Mouse (Mus musculus) forebrain, embryonic 12.5 days (tissue): Measurements from ENCODE around the gene Gapdh. TPM values are rescaled to one million over a fixed set of nuclear protein-coding genes. Genes with fewer than 3 reads are reported as not detected.

Experiments used
- ATAC-seq: fragments of 200-750 bp; cut with Nextera tagmentation; 2 replicates; pipeline ENCODE4 v1.8.0; 2017; ENCODE audit warnings: moderate TSS enrichment; ENCODE audit not compliant: low FRiP score
- H3K27ac ChIP-seq: fragments of 300-500 bp; sonication (generic); 2 replicates; pipeline ENCODE4 v1.5.1; 2016; ENCODE audit warnings: mild to moderate bottlenecking
- H3K27me3 ChIP-seq: fragments of 300-500 bp; sonication (generic); 2 replicates; pipeline ENCODE4 v1.6.1; 2016; ENCODE audit warnings: mild to moderate bottlenecking
- H3K36me3 ChIP-seq: fragments of 300-500 bp; sonication (generic); replicated peaks from 2 replicates; pipeline ENCODE4 v1.6.1; 2016; ENCODE audit warnings: mild to moderate bottlenecking
- H3K4me1 ChIP-seq: fragments of 300-500 bp; sonication (generic); 2 replicates; pipeline ENCODE4 v1.6.1; 2016
- H3K4me2 ChIP-seq: fragments of 300-500 bp; sonication (generic); 2 replicates; pipeline ENCODE4 v1.6.1; 2016; ENCODE audit warnings: mild to moderate bottlenecking, moderate library complexity
- H3K4me3 ChIP-seq: fragments of 300-500 bp; sonication (generic); replicated peaks from 2 replicates; pipeline ENCODE4 v1.5.1; 2016; ENCODE audit warnings: mild to moderate bottlenecking
- H3K9ac ChIP-seq: fragments of 300-500 bp; sonication (generic); 2 replicates; pipeline ENCODE4 v1.6.1; 2016; ENCODE audit warnings: mild to moderate bottlenecking
- H3K9me3 ChIP-seq: fragments of 300-500 bp; sonication (generic); 2 replicates; pipeline ENCODE4 v1.6.1; 2016
- WGBS: fragments of 180-500 bp; shearing (Covaris S2); methylation state at CpG from one replicate; pipeline ENCODE4 v1.1.7; 2016; 5-methylcytosine and 5-hydroxymethylcytosine counted together
- polyA plus RNA-seq: library from polyadenylated mRNA; unstranded; fragments of >200 nt; fragmentation: Nextera tagmentation; extraction: Ambion mirVana; gene quantifications from 2 replicates; pipeline ENCODE4 v1.2.1, GENCODE M21; 2016

The Gapdh gene
- 2,231 and 2,319 TPM in 2 replicates for polyA plus RNA-seq

GRCm38 (mm10) chr6:125166051-125166751 lies at the start of gene Gapdh:
Gene Gapdh (minus strand): TSS chr6:125166467.
- WGBS, result under 1% methylated on average over 17 of the region's 18 CpGs
- Histone ChIP-seq H3K27me3 (no peaks in the 10 kb centered on the region), H3K36me3 (peaks cover 65% of the 10 kb centered on the region), H3K9me3 (no peaks in the 10 kb centered on the region), H3K4me1 (peaks cover 42% of the 10 kb centered on the region), H3K9ac (peak within 1 kb of the TSS; percentile 98), H3K27ac (peak within 1 kb of the TSS; percentile 96), H3K4me3 (peak within 1 kb of the TSS; percentile 98), H3K4me2 (peak within 1 kb of the TSS; percentile 95)
- no peak for ATAC-seq

GRCm38 (mm10) chr6:125215148-125215954 lies 49.1 kb upstream of the Gapdh start, which contains the start of gene Vamp1:
Gene Vamp1 (plus strand): TSS chr6:125215551.
- H3K27ac ChIP-seq, result peak within 1 kb of the TSS; percentile 67
- H3K4me3 ChIP-seq, result peak within 1 kb of the TSS; percentile 73
- 0 out of 2 replicates have a peak, but pooled peaks cover 5% of the 10 kb centered on the region for H3K36me3 ChIP-seq
- peak within 1 kb of the TSS; percentile 96 for H3K4me2 ChIP-seq
- peak within 1 kb of the TSS; percentile 90 for H3K9ac ChIP-seq
- no peaks in the 10 kb centered on the region for H3K9me3 ChIP-seq
- peaks cover 29% of the 10 kb centered on the region for H3K27me3 ChIP-seq
- WGBS, result 0% methylated on average over 48 of the region's 48 CpGs
- ATAC-seq, result peak; percentile 96
- H3K4me1 ChIP-seq, result peaks cover 10% of the 10 kb centered on the region

GRCm38 (mm10) chr6:125213715-125214114 lies 47.4 kb upstream of the Gapdh start:
- ATAC-seq, result no peak
- Histone ChIP-seq H3K27me3 (peaks cover 29% of the 10 kb centered on the region), H3K9me3 (no peaks in the 10 kb centered on the region), H3K4me2 (no peak overlapping the region), H3K36me3 (no peaks in the 10 kb centered on the region), H3K4me3 (no peak overlapping the region), H3K9ac (no peak overlapping the region), H3K27ac (no peak overlapping the region), H3K4me1 (peaks cover 10% of the 10 kb centered on the region)
- WGBS, result 81% methylated on average over 6 of the region's 6 CpGs

- no peak overlapping the region for H3K27ac ChIP-seq
- no peak overlapping the region for H3K4me2 ChIP-seq
- peaks cover 10% of the 10 kb centered on the region for H3K4me1 ChIP-seq
- H3K4me3 ChIP-seq, result no peak overlapping the region
- H3K36me3 ChIP-seq, result no peaks in the 10 kb centered on the region
- peaks cover 29% of the 10 kb centered on the region for H3K27me3 ChIP-seq
- 74% methylated on average over 6 of the region's 6 CpGs for WGBS
- H3K9me3 ChIP-seq, result no peaks in the 10 kb centered on the region
- H3K9ac ChIP-seq, result no peak overlapping the region
- ATAC-seq, result no peak
These were observed 46.9 kb upstream of the Gapdh start for GRCm38 (mm10) chr6:125213129-125213528.

- Histone ChIP-seq H3K4me2 (no peak overlapping the region), H3K27ac (no peak overlapping the region), H3K27me3 (peaks cover 29% of the 10 kb centered on the region), H3K4me1 (peaks cover 10% of the 10 kb centered on the region), H3K9ac (no peak overlapping the region), H3K36me3 (no peaks in the 10 kb centered on the region), H3K9me3 (no peaks in the 10 kb centered on the region), H3K4me3 (no peak overlapping the region)
- ATAC-seq, result no peak
- 58% methylated on average over 2 of the region's 2 CpGs for WGBS
These were observed 46.4 kb upstream of the Gapdh start for GRCm38 (mm10) chr6:125212621-125213020.

- no peak for ATAC-seq
- no peak overlapping the region for H3K27ac ChIP-seq
- 89% methylated on average over 1 of the region's 1 CpGs for WGBS
These were observed 44.2 kb upstream of the Gapdh start for GRCm38 (mm10) chr6:125210436-125210835.

GRCm38 (mm10) chr6:125197166-125197565 lies 30.9 kb upstream of the Gapdh start:
- no peak for ATAC-seq
- WGBS, result 89% methylated on average over 5 of the region's 5 CpGs
- Histone ChIP-seq H3K4me3 (no peak overlapping the region), H3K27ac (no peak overlapping the region), H3K4me1 (peaks cover 21% of the 10 kb centered on the region), H3K9me3 (no peaks in the 10 kb centered on the region), H3K27me3 (no peaks in the 10 kb centered on the region), H3K9ac (no peak overlapping the region), H3K36me3 (peaks cover 25% of the 10 kb centered on the region), H3K4me2 (no peak overlapping the region)

More at GRCm38 (mm10) chr6:125210436-125210835, 44.2 kb upstream of the Gapdh start:
- Histone ChIP-seq H3K4me1 (no peaks in the 10 kb centered on the region; the same call in 1 of the 2 replicates), H3K36me3 (no peaks in the 10 kb centered on the region), H3K4me3 (no peak overlapping the region), H3K4me2 (no peak overlapping the region), H3K27me3 (peaks cover 29% of the 10 kb centered on the region), H3K9me3 (no peaks in the 10 kb centered on the region), H3K9ac (no peak overlapping the region)

- no peak overlapping the region for H3K9ac ChIP-seq
- H3K4me3 ChIP-seq, result no peak overlapping the region
- no peaks in the 10 kb centered on the region for H3K9me3 ChIP-seq
- no peaks in the 10 kb centered on the region for H3K27me3 ChIP-seq
- WGBS, result 41% methylated on average over 3 of the region's 3 CpGs
- ATAC-seq, result no peak
- peaks cover 25% of the 10 kb centered on the region for H3K36me3 ChIP-seq
- no peak overlapping the region for H3K27ac ChIP-seq
- H3K4me1 ChIP-seq, result peaks cover 21% of the 10 kb centered on the region
- H3K4me2 ChIP-seq, result no peak overlapping the region
These were observed 30.0 kb upstream of the Gapdh start for GRCm38 (mm10) chr6:125196301-125196700.

GRCm38 (mm10) chr6:125195541-125196075 lies 29.3 kb upstream of the Gapdh start:
- peaks cover 22% of the 10 kb centered on the region for H3K4me1 ChIP-seq
- 40% methylated on average over 1 of the region's 1 CpGs for WGBS
- peaks cover 25% of the 10 kb centered on the region for H3K36me3 ChIP-seq
- no peak overlapping the region for H3K4me3 ChIP-seq
- no peaks in the 10 kb centered on the region for H3K27me3 ChIP-seq
- no peak overlapping the region for H3K9ac ChIP-seq
- H3K9me3 ChIP-seq, result no peaks in the 10 kb centered on the region
- no peak overlapping the region for H3K4me2 ChIP-seq
- H3K27ac ChIP-seq, result no peak overlapping the region
- ATAC-seq, result no peak

- H3K36me3 ChIP-seq, result peaks cover 34% of the 10 kb centered on the region
- H3K27ac ChIP-seq, result no peak overlapping the region
- H3K9me3 ChIP-seq, result no peaks in the 10 kb centered on the region
- H3K4me3 ChIP-seq, result no peak overlapping the region
- H3K4me2 ChIP-seq, result no peak overlapping the region
- no peak overlapping the region for H3K9ac ChIP-seq
- ATAC-seq, result no peak
- no peaks in the 10 kb centered on the region for H3K27me3 ChIP-seq
- 79% methylated on average over 7 of the region's 7 CpGs for WGBS
- peaks cover 36% of the 10 kb centered on the region for H3K4me1 ChIP-seq
These were observed 27.1 kb upstream of the Gapdh start for GRCm38 (mm10) chr6:125193390-125193789.

- Histone ChIP-seq H3K4me2 (peak overlapping the region; percentile 80), H3K9ac (peak overlapping the region; percentile 72), H3K36me3 (peaks cover 40% of the 10 kb centered on the region), H3K4me1 (peaks cover 36% of the 10 kb centered on the region), H3K4me3 (peak overlapping the region; percentile 66), H3K27ac (peak overlapping the region; percentile 99), H3K9me3 (no peaks in the 10 kb centered on the region), H3K27me3 (no peaks in the 10 kb centered on the region)
- no peak for ATAC-seq
- WGBS, result 45% methylated on average over 5 of the region's 5 CpGs
These were observed 26.6 kb upstream of the Gapdh start for GRCm38 (mm10) chr6:125192841-125193240.

- peaks cover 46% of the 10 kb centered on the region for H3K36me3 ChIP-seq
- WGBS, result under 1% methylated on average over 34 of the region's 34 CpGs
These were observed 25.9 kb upstream of the Gapdh start for GRCm38 (mm10) chr6:125192016-125192714.

More at GRCm38 (mm10) chr6:125192016-125192714, 25.9 kb upstream of the Gapdh start:
- Histone ChIP-seq H3K27me3 (no peaks in the 10 kb centered on the region), H3K4me2 (peak overlapping the region; percentile 80), H3K9me3 (no peaks in the 10 kb centered on the region), H3K27ac (peak overlapping the region; percentile 99), H3K9ac (peak overlapping the region; percentile 72), H3K4me3 (peak overlapping the region; percentile 66), H3K4me1 (peaks cover 36% of the 10 kb centered on the region)
- ATAC-seq, result peak; percentile 94
